8 mouse cellular contexts compared by ENCODE assay signal in the genomic region with DNA sequence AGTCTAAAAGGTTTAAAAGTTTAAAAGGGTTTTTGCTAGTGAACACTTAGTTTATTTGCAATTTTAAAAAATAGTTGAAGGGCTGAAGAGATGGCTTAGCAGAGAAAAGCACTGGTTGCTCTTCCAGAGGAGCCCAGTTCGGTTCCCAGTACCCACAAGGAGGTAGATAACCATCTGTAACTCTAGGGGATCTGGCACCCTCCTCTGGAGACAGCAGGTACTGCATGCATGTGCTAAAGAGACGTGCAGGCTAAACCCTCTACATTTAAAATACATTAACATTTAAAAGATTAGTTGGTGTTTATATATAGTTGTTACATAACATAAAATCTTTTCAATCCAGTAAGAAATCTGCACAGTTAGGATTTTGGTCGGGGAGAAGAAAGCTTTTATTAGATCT. TPM values are rescaled to one million over a fixed set of nuclear protein-coding genes. Genes with fewer than 3 reads are reported as not detected.
DNase-seq lines count a peak whose midpoint lies in the region.

No protein-coding gene starts in this region.

- intact Hi-C loops in left cerebral cortex, postnatal 36 days (cut with DNase I) = no loop called here

- DNase-seq in adrenal gland, adult 2 months = peak; percentile 31
- no peak for DNase-seq in adrenal gland, postnatal 4 days (ENCODE audit: low spot score in 2 of 2)
- peak; percentile 43 for DNase-seq in right cerebral cortex, postnatal 14 days
- no peak for DNase-seq in right cerebral cortex, postnatal 25 days
- DNase-seq in kidney, postnatal 4 days = peak; percentile 57 to 59
- DNase-seq in thymus, postnatal 14 days = peak; percentile 62
- DNase-seq in left cerebral cortex, postnatal 36 days (ENCODE audit: low spot score in 2 of 2) = no peak
- no peak for DNase-seq in gastrocnemius, adult 8-10 months (ENCODE audit: low spot score in 2 of 2)

RNA-seq across cellular contexts. Expression of gene Blzf1, which starts 34.9 kb away (rescaled TPM):
- 10 to 100 TPM; 23.4 to 31.7 TPM for total RNA-seq in adrenal gland, adult 2 months (2021)
- polyA plus RNA-seq in adrenal gland, adult 2 months (2012; rRNA removed) = 0.97 and 0.98 TPM in 2 replicates
- 10 to 100 TPM; 28.9 to 29.7 TPM for total RNA-seq in adrenal gland, postnatal 4 days (2021)
- total RNA-seq in left cerebral cortex, postnatal 36 days (2021) = 10 to 100 TPM; 24.6 to 26.7 TPM
- total RNA-seq in gastrocnemius, adult 8-10 months (2022) = 10 to 100 TPM; 23.8 to 26.6 (median 25.8) TPM

RNA-seq across cellular contexts. Expression of gene Nme7, which starts 38.2 kb away (rescaled TPM):
- total RNA-seq in adrenal gland, adult 2 months (2021) = 10 to 100 TPM; 14.0 to 21.0 TPM
- polyA plus RNA-seq in adrenal gland, adult 2 months (2012; rRNA removed) = 9.2 and 11.7 TPM in 2 replicates
- total RNA-seq in adrenal gland, postnatal 4 days (2021) = 10 to 100 TPM; 23.3 to 24.5 TPM
- total RNA-seq in left cerebral cortex, postnatal 36 days (2021) = 10 to 100 TPM; 24.0 to 26.7 TPM
- total RNA-seq in gastrocnemius, adult 8-10 months (2022) = 1 to 10 TPM; 1.2 to 3.5 (median 2.2) TPM

Comparison
In these comparisons a context has a peak if more than half of its experiments do, and no peak if none do; other contexts are left out.
1. DNase-seq: peak in adrenal gland, adult 2 months (single experiment), right cerebral cortex, postnatal 14 days (single experiment), kidney, postnatal 4 days (2 of 2) and thymus, postnatal 14 days (single experiment); none in adrenal gland, postnatal 4 days (0 of 2), right cerebral cortex, postnatal 25 days (single experiment), left cerebral cortex, postnatal 36 days (0 of 2) and gastrocnemius, adult 8-10 months (0 of 2).